ENCODE assay signal across 48 mouse cellular contexts in the genomic region with DNA sequence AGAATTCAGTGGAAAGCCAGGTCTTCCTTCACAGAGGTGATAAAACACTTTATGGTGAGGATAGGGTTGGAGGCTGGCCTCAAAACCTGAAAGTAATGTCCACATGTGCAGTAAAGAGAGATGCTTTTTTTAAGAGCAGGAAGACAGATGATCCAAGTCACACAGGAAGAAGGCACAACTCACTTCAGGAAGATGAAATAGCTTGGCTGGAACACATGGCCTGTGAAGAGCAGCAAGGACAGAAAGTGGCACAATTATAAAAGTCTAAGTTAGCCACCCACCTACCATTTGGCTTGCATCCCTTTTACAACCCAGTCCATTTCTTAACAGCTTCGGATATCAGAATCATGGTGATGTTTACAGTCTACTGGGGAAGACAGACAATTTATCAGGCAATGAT. TPM values are rescaled to one million over a fixed set of nuclear protein-coding genes. Genes with fewer than 3 reads are reported as not detected.
"Had no signal": no experiment of that assay in that cellular context is flagged by ENCODE, and none has a peak within 500 bp of the region (broad histone marks: within the 10 kb centered on the region; RNA-seq: fewer than 3 reads in every experiment).

No protein-coding gene starts in this region.

- H3K4me3 ChIP-seq: heart, embryonic 10.5 days; heart, embryonic 12.5 days; heart, embryonic 13.5 days; heart, embryonic 15.5 days; hindbrain, embryonic 10.5 days; hindbrain, embryonic 12.5 days; hindbrain, embryonic 13.5 days; hindbrain, embryonic 15.5 days; intestine, embryonic 15.5 days; kidney, embryonic 15.5 days; layer of hippocampus, adult 2 months; left cerebral cortex, adult 2 months had no signal

- H3K9ac ChIP-seq: heart, embryonic 12.5 days; heart, embryonic 13.5 days; heart, embryonic 15.5 days; hindbrain, embryonic 12.5 days; hindbrain, embryonic 13.5 days; hindbrain, embryonic 14.5 days; hindbrain, embryonic 15.5 days; intestine, embryonic 15.5 days; kidney, embryonic 15.5 days had no signal

- H3K4me2 ChIP-seq: heart, embryonic 11.5 days; heart, embryonic 12.5 days; heart, embryonic 13.5 days; heart, embryonic 15.5 days; hindbrain, embryonic 12.5 days; hindbrain, embryonic 13.5 days; hindbrain, embryonic 14.5 days; hindbrain, embryonic 15.5 days; intestine, embryonic 15.5 days; kidney, embryonic 15.5 days had no signal

- DNase-seq: heart, postnatal 10 days; heart, postnatal 14 days; heart, postnatal 36 days; heart, postnatal 4 days; kidney, adult 11 months; kidney, adult 18-20 months; kidney, adult 2 months; kidney, adult 8-10 months; kidney, adult 9 months; kidney, postnatal 10 days; kidney, postnatal 14 days; kidney, postnatal 25 days; kidney, postnatal 36 days; kidney, postnatal 4 days; layer of hippocampus, adult 9-11 months; layer of hippocampus, postnatal 36 days had no signal

- H3K27me3 ChIP-seq: heart, embryonic 12.5 days; heart, embryonic 13.5 days; heart, embryonic 15.5 days; hindbrain, embryonic 15.5 days; intestine, embryonic 15.5 days; kidney, embryonic 15.5 days had no signal

- H3K27ac ChIP-seq: heart, embryonic 10.5 days; heart, embryonic 13.5 days; heart, embryonic 15.5 days; hindbrain, embryonic 10.5 days; hindbrain, embryonic 12.5 days; hindbrain, embryonic 13.5 days; hindbrain, embryonic 14.5 days; hindbrain, embryonic 15.5 days; hindbrain, postnatal 0 days; intestine, embryonic 15.5 days; kidney, embryonic 15.5 days; kidney, postnatal 0 days; layer of hippocampus, adult 2 months; left cerebral cortex, adult 2 months had no signal

- H3K36me3 ChIP-seq: heart, embryonic 10.5 days; heart, embryonic 12.5 days; heart, embryonic 13.5 days; heart, embryonic 15.5 days; hindbrain, embryonic 10.5 days; hindbrain, embryonic 12.5 days; hindbrain, embryonic 13.5 days; hindbrain, embryonic 15.5 days; intestine, embryonic 15.5 days; kidney, embryonic 15.5 days had no signal

- H3K4me1 ChIP-seq: heart, embryonic 10.5 days; heart, embryonic 12.5 days; heart, embryonic 13.5 days; heart, embryonic 15.5 days; hindbrain, embryonic 10.5 days; hindbrain, embryonic 12.5 days; hindbrain, embryonic 13.5 days; hindbrain, embryonic 15.5 days; intestine, embryonic 15.5 days; kidney, embryonic 15.5 days had no signal

- ATAC-seq: hindbrain, embryonic 16.5 days; hindbrain, postnatal 0 days; inflammation-experienced regulatory T-cells, adult 6 months; intestine, embryonic 15.5 days; intestine, embryonic 16.5 days; intestine, postnatal 0 days had no signal

- H3K9me3 ChIP-seq: heart, embryonic 10.5 days; heart, embryonic 12.5 days; heart, embryonic 13.5 days; heart, embryonic 15.5 days; hindbrain, embryonic 10.5 days; hindbrain, embryonic 12.5 days; hindbrain, embryonic 13.5 days; hindbrain, embryonic 15.5 days; intestine, embryonic 15.5 days; kidney, embryonic 15.5 days had no signal

RNA-seq across cellular contexts. Expression of a gene that starts 50.1 kb away (rescaled TPM):
- total RNA-seq: heart, postnatal 10 days; heart, postnatal 14 days; heart, postnatal 25 days; heart, postnatal 36 days; heart, postnatal 4 days; hematopoietic stem cell, adult 5-6 weeks; layer of hippocampus, adult 18-20 months; layer of hippocampus, adult 2 months; layer of hippocampus, adult 8-10 months; layer of hippocampus, postnatal 10 days; layer of hippocampus, postnatal 14 days; layer of hippocampus, postnatal 25 days; layer of hippocampus, postnatal 36 days; left cerebral cortex, adult 18-20 months; left cerebral cortex, adult 2 months had no signal
- polyA plus RNA-seq: heart, embryonic 10.5 days; heart, embryonic 11.5 days; heart, embryonic 12.5 days; heart, embryonic 13.5 days; heart, embryonic 14.5 days; heart, embryonic 15.5 days; heart, embryonic 16.5 days; heart, postnatal 0 days; inflammation-experienced regulatory T-cells, adult 6 months; kidney, adult 2 months; kidney, embryonic 14.5 days; kidney, embryonic 15.5 days had no signal
